Mouse (Mus musculus): ENCODE measurements at regions not wholly inside any gene's neighbourhood (a gene's known extent, or its start where the extent isn't known, plus 50 kb on each side); places are given as distances from the start of the nearest gene placed in this dataset.

DNA sequence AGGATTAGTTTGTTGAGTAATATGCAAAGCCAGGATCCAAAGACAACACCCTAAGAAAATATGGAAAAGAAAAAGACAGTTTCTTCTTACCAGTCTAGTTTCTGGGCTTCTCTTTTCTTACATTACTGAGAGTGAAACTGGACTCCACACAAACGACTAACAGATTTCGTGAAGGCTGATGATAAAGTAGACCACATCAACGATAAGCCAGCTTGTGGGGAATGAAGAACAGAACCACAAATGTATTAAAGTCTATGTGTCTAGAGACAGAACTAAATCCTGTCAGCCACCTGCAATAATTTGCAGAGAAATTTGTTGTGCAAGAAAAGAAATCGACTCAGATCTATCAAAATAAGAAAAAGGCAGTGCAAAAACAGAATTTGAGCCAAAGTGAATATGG is 1015.0 kb downstream of the Efna5 start:
- TF ChIP-seq EP300 (optimal IDR thresholded peaks at IDR 0.05): no peak
- no peak for TF ChIP-seq CTCF (IDR thresholded peaks at IDR 0.05; ENCODE audit: low read depth)

Measured in stomach, postnatal 0 days (tissue).